Mouse (Mus musculus) activated CD4-positive, CD25-positive, alpha-beta regulatory T cell (primary cell): ENCODE data around the gene Olfr764-ps1. TPM values are rescaled to one million over a fixed set of nuclear protein-coding genes. Genes with fewer than 3 reads are reported as not detected.

ENCODE experiments used
- polyA plus RNA-seq, 2 experiments: library from polyadenylated mRNA; unstranded; fragments of 100-300 nt; shearing (Covaris generic); gene quantifications; one replicate each; pipeline ENCODE4 v1.2.1; 2017

Olfr764-ps1 gene
- under 1 TPM in 1 of 2 experiments, not detected in 1; 0.16 TPM for polyA plus RNA-seq

GRCm38 (mm10) chr10:129039796-129040195 is at the start of gene Olfr764-ps1:
Olfr764-ps1 (minus strand) TSS chr10:129039896.

GRCm38 (mm10) chr10:129082810-129083209 is 43.1 kb upstream of the Olfr764-ps1 start, which contains the start of gene Olfr767:
Olfr767 (minus strand) TSS chr10:129082910.

GRCm38 (mm10) chr10:129068877-129069276 is 29.2 kb upstream of the Olfr764-ps1 start, which contains the start of gene Olfr766-ps1:
Olfr766-ps1 (minus strand) TSS chr10:129068977.

GRCm38 (mm10) chr10:129049898-129050297 is 10.2 kb upstream of the Olfr764-ps1 start, which contains the start of gene Olfr765:
Olfr765 (minus strand) TSS chr10:129049998.

GRCm38 (mm10) chr10:129010288-129010841 is 29.3 kb downstream of the Olfr764-ps1 start, which contains the start of gene Olfr763:
Olfr763 (plus strand) TSS chr10:129010791.

GRCm38 (mm10) chr10:128989131-128989530 is 50.6 kb downstream of the Olfr764-ps1 start, which contains the start of gene Olfr9:
Olfr9 (plus strand) TSS chr10:128989431.

Other genes starting within 250 kb of the Olfr764-ps1 start
- gene Mmp19, start 249.0 kb downstream of the Olfr764-ps1 start, polyA plus RNA-seq, result under 1 TPM; 0.43 to 0.45 TPM
- 10 to 100 TPM; 67.6 to 90.9 TPM for gene Dnajc14, start 235.8 kb downstream of the Olfr764-ps1 start, polyA plus RNA-seq
- 1 to 10 TPM; 2.8 to 4.2 TPM for gene Tmem198b, start 235.5 kb downstream of the Olfr764-ps1 start, polyA plus RNA-seq
- gene Sarnp, start 222.6 kb downstream of the Olfr764-ps1 start, polyA plus RNA-seq, result 100 to 1,000 TPM; 141 to 143 TPM
- 10 to 100 TPM; 55.1 to 69.2 TPM for gene Ormdl2, start 218.3 kb downstream of the Olfr764-ps1 start, polyA plus RNA-seq
- 1 to 10 TPM; 3.8 to 3.9 TPM for gene Gdf11, start 148.2 kb downstream of the Olfr764-ps1 start, polyA plus RNA-seq
- gene Cd63, start 138.9 kb downstream of the Olfr764-ps1 start, polyA plus RNA-seq, result 1 to 10 TPM; 2.9 to 7.2 TPM
- gene Rdh5, start 117.0 kb downstream of the Olfr764-ps1 start, polyA plus RNA-seq, result 10 to 100 TPM in 1 of 2 experiments, 1 to 10 TPM in 1; 9.4 to 10.6 TPM
- 100 to 1,000 TPM; 211 to 212 TPM for gene Bloc1s1, start 115.9 kb downstream of the Olfr764-ps1 start, polyA plus RNA-seq
- 10 to 100 TPM; 10.4 to 15.0 TPM for gene Itga7, start 106.1 kb downstream of the Olfr764-ps1 start, polyA plus RNA-seq
- under 1 TPM in 1 of 2 experiments, not detected in 1; 0.33 TPM for gene Mettl7b, start 78.9 kb downstream of the Olfr764-ps1 start, polyA plus RNA-seq
- not detected for gene Olfr9, start 50.5 kb downstream of the Olfr764-ps1 start, polyA plus RNA-seq
- gene Olfr763, start 29.1 kb downstream of the Olfr764-ps1 start, polyA plus RNA-seq, result not detected
- gene Olfr765, start 10.1 kb upstream of the Olfr764-ps1 start, polyA plus RNA-seq, result not detected
- not detected for gene Olfr766-ps1, start 29.1 kb upstream of the Olfr764-ps1 start, polyA plus RNA-seq
- gene Olfr767, start 43.0 kb upstream of the Olfr764-ps1 start, polyA plus RNA-seq, result under 1 TPM in 1 of 2 experiments, not detected in 1; 0.02 TPM
- not detected for gene Olfr768, start 59.5 kb upstream of the Olfr764-ps1 start, polyA plus RNA-seq
- under 1 TPM in 1 of 2 experiments, not detected in 1; 0.11 TPM for gene Olfr769, start 78.0 kb upstream of the Olfr764-ps1 start, polyA plus RNA-seq
- gene Olfr770, start 99.1 kb upstream of the Olfr764-ps1 start, polyA plus RNA-seq, result not detected
- gene Olfr771, start 124.9 kb upstream of the Olfr764-ps1 start, polyA plus RNA-seq, result not detected
- gene Olfr772, start 138.0 kb upstream of the Olfr764-ps1 start, polyA plus RNA-seq, result not detected
- gene Olfr773, start 147.5 kb upstream of the Olfr764-ps1 start, polyA plus RNA-seq, result under 1 TPM in 1 of 2 experiments, not detected in 1; 0.25 TPM
- not detected for gene Olfr774, start 196.3 kb upstream of the Olfr764-ps1 start, polyA plus RNA-seq
- not detected for gene Olfr775, start 208.5 kb upstream of the Olfr764-ps1 start, polyA plus RNA-seq
- not detected for gene Olfr776, start 219.2 kb upstream of the Olfr764-ps1 start, polyA plus RNA-seq
- gene Olfr777, start 231.6 kb upstream of the Olfr764-ps1 start, polyA plus RNA-seq, result not detected